18 mouse cellular contexts compared by ENCODE assay signal in the genomic region with DNA sequence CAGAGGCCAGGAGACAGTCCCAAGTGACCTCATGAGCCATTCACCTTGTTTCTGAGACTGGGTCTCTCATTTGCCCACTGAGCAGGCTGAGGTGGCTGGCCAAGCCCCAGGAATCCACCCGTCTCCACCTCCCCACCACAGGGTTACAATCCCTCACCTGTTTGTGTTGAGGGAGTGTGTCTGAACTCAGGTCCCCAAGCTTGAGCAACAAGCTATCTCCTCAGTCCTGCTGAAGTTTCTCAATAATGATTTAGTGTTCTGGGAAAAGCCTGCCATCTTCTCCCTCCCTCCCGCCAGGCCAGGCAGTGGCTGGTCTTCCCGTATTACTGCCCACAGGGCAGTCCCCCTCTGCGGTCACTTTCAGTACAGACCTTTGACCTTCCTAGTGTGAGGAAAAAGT. TPM values are rescaled to one million over a fixed set of nuclear protein-coding genes. Genes with fewer than 3 reads are reported as not detected.
DNase-seq lines count a peak whose midpoint lies in the region; ATAC-seq and TF ChIP-seq lines count a peak whose summit lies in the region.
"Had no signal": no experiment of that assay in that cellular context is flagged by ENCODE, and none has a peak within 500 bp of the region (broad histone marks: within the 10 kb centered on the region; RNA-seq: fewer than 3 reads in every experiment).

No protein-coding gene starts in this region.

- H3K27ac ChIP-seq in heart, embryonic 11.5 days (ENCODE audit: low read depth, low read length), result 0 out of 2 replicates have a peak overlapping the region, but pooled peaks have one; percentile 29
- H3K27ac ChIP-seq in heart, embryonic 10.5 days, result no peak overlapping the region
- peak overlapping the region; percentile 64 for H3K27ac ChIP-seq in liver, embryonic 11.5 days (ENCODE audit: low read depth, low read length)
- H3K27ac ChIP-seq in ES-E14 (ENCODE audit: insufficient read depth, low read depth, low read length, poor library complexity, severe bottlenecking), result peak overlapping the region; percentile 23; the same call in 1 of the 2 replicates
- 0 out of 2 replicates have a peak overlapping the region, but pooled peaks have one; percentile 40 for H3K27ac ChIP-seq in limb, embryonic 15.5 days
- H3K27ac ChIP-seq in midbrain, embryonic 16.5 days (ENCODE audit: low read length), result no peak overlapping the region
- H3K27ac ChIP-seq: midbrain, embryonic 13.5 days had no signal

- ATAC-seq in heart, embryonic 11.5 days (replicated peaks; ENCODE audit: insufficient number of reproducible peaks, low FRiP score, low TSS enrichment), result no peak
- ATAC-seq in liver, embryonic 11.5 days (replicated peaks; ENCODE audit: low FRiP score), result no peak
- no peak for ATAC-seq in limb, embryonic 15.5 days (ENCODE audit: insufficient number of reproducible peaks, low FRiP score, low TSS enrichment, low read depth)
- no peak for ATAC-seq in midbrain, embryonic 16.5 days
- ATAC-seq: forebrain, embryonic 14.5 days; hindbrain, embryonic 16.5 days; midbrain, embryonic 13.5 days had no signal

- no peaks in the 10 kb centered on the region for H3K36me3 ChIP-seq in heart, embryonic 11.5 days (ENCODE audit: control insufficient read depth, insufficient read depth, low read length)
- no peaks in the 10 kb centered on the region for H3K36me3 ChIP-seq in heart, embryonic 10.5 days
- no peaks in the 10 kb centered on the region for H3K36me3 ChIP-seq in liver, embryonic 11.5 days (ENCODE audit: control insufficient read depth, insufficient read depth, low read length)
- no peaks in the 10 kb centered on the region for H3K36me3 ChIP-seq in ES-E14 (ENCODE audit: control insufficient read depth, insufficient read depth, low read length, poor library complexity, severe bottlenecking)
- no peaks in the 10 kb centered on the region for H3K36me3 ChIP-seq in limb, embryonic 15.5 days
- no peaks in the 10 kb centered on the region for H3K36me3 ChIP-seq in midbrain, embryonic 16.5 days (ENCODE audit: control insufficient read depth, insufficient read depth, low read length)
- H3K36me3 ChIP-seq: G1E; midbrain, embryonic 13.5 days had no signal

- no peak for DNase-seq in heart, embryonic 10.5 days (ENCODE audit: low spot score)
- no peak for DNase-seq in liver, embryonic 11.5 days (ENCODE audit: low spot score)
- DNase-seq in liver, result no peak
- DNase-seq in ES-E14 (ENCODE audit: low read depth, low spot score), result no peak
- DNase-seq in spleen, postnatal 14 days (ENCODE audit: low spot score in 2 of 2), result no peak
- DNase-seq: adrenal gland, adult 8-10 months; cerebellum, adult 8-10 months; heart, adult 18-20 months; kidney, adult 18-20 months; lung, postnatal 14 days; thymus, postnatal 36 days had no signal

- H3K4me3 ChIP-seq in heart, embryonic 11.5 days (ENCODE audit: low read depth, low read length), result no peak overlapping the region
- no peak overlapping the region for H3K4me3 ChIP-seq in heart, embryonic 10.5 days
- H3K4me3 ChIP-seq in liver, embryonic 11.5 days (ENCODE audit: low read depth, low read length), result no peak overlapping the region
- H3K4me3 ChIP-seq in ES-E14 (ENCODE audit: insufficient read depth in 1 of 2, low read depth in 1 of 2, low read length in 2 of 2, poor library complexity in 1 of 2, severe bottlenecking in 1 of 2), result no peak overlapping the region
- no peak overlapping the region for H3K4me3 ChIP-seq in limb, embryonic 15.5 days
- no peak overlapping the region for H3K4me3 ChIP-seq in midbrain, embryonic 16.5 days (ENCODE audit: low read depth, low read length)
- H3K4me3 ChIP-seq: midbrain, embryonic 13.5 days had no signal

- H3K27me3 ChIP-seq in heart, embryonic 11.5 days (ENCODE audit: control insufficient read depth, insufficient read depth, low read length), result no peaks in the 10 kb centered on the region
- no peaks in the 10 kb centered on the region for H3K27me3 ChIP-seq in heart, embryonic 10.5 days (ENCODE audit: insufficient read depth, poor library complexity, severe bottlenecking)
- H3K27me3 ChIP-seq in liver, embryonic 11.5 days (replicated peaks; ENCODE audit: control insufficient read depth, insufficient read depth, low read length), result no peaks in the 10 kb centered on the region
- H3K27me3 ChIP-seq in limb, embryonic 15.5 days, result no peaks in the 10 kb centered on the region
- H3K27me3 ChIP-seq in midbrain, embryonic 16.5 days (ENCODE audit: control insufficient read depth, insufficient read depth, low read depth, low read length), result no peaks in the 10 kb centered on the region
- H3K27me3 ChIP-seq: midbrain, embryonic 13.5 days had no signal

- no peak overlapping the region for H3K4me2 ChIP-seq in heart, embryonic 11.5 days
- H3K4me2 ChIP-seq in liver, embryonic 11.5 days, result no peak overlapping the region; the same call in 1 of the 2 replicates
- H3K4me2 ChIP-seq in limb, embryonic 15.5 days, result no peak overlapping the region
- H3K4me2 ChIP-seq in midbrain, embryonic 16.5 days (ENCODE audit: low read length), result no peak overlapping the region
- H3K4me2 ChIP-seq: midbrain, embryonic 13.5 days had no signal

- H3K9me3 ChIP-seq in heart, embryonic 11.5 days (replicated peaks; ENCODE audit: control insufficient read depth, low read length), result no peaks in the 10 kb centered on the region
- H3K9me3 ChIP-seq in heart, embryonic 10.5 days, result no peaks in the 10 kb centered on the region
- H3K9me3 ChIP-seq in liver, embryonic 11.5 days (ENCODE audit: control insufficient read depth, low read length), result no peaks in the 10 kb centered on the region
- H3K9me3 ChIP-seq in ES-E14 (ENCODE audit: control insufficient read depth, insufficient read depth, low read depth, low read length), result no peaks in the 10 kb centered on the region
- H3K9me3 ChIP-seq in limb, embryonic 15.5 days, result no peaks in the 10 kb centered on the region
- no peaks in the 10 kb centered on the region for H3K9me3 ChIP-seq in midbrain, embryonic 16.5 days (replicated peaks; ENCODE audit: control insufficient read depth, low read length, poor library complexity, severe bottlenecking)
- H3K9me3 ChIP-seq: G1E; midbrain, embryonic 13.5 days had no signal

- in situ Hi-C loops in ES-E14 (cut with MboI; ENCODE audit: low sequenced_read_pairs in 2 of 2, unreplicated experiment in 2 of 2), result no loop called here

- peaks cover 33% of the 10 kb centered on the region for H3K4me1 ChIP-seq in heart, embryonic 11.5 days (ENCODE audit: control insufficient read depth, insufficient read depth, low read length)
- peaks cover 51% of the 10 kb centered on the region for H3K4me1 ChIP-seq in heart, embryonic 10.5 days
- H3K4me1 ChIP-seq in liver, embryonic 11.5 days (replicated peaks; ENCODE audit: control insufficient read depth, insufficient read depth, low read length), result peaks cover 31% of the 10 kb centered on the region
- peaks cover 5 to 40% of the 10 kb centered on the region in 2 experiments; a peak in 3 of 4 replicates for H3K4me1 ChIP-seq in ES-E14 (ENCODE audit: control insufficient read depth in 2 of 2, insufficient read depth in 2 of 2, low read length in 2 of 2, poor library complexity in 1 of 2)
- peaks cover 37% of the 10 kb centered on the region for H3K4me1 ChIP-seq in limb, embryonic 15.5 days
- H3K4me1 ChIP-seq in midbrain, embryonic 16.5 days (ENCODE audit: control insufficient read depth, insufficient read depth, low read length), result peaks cover 7% of the 10 kb centered on the region

- peak overlapping the region; percentile 16; the same call in 1 of the 2 replicates for H3K9ac ChIP-seq in heart, embryonic 11.5 days (ENCODE audit: low read depth, low read length)
- no peak overlapping the region for H3K9ac ChIP-seq in liver, embryonic 11.5 days (ENCODE audit: low read depth, low read length)
- no peak overlapping the region for H3K9ac ChIP-seq in ES-E14 (ENCODE audit: insufficient read depth, low read depth, low read length, poor library complexity, severe bottlenecking)
- H3K9ac ChIP-seq in limb, embryonic 15.5 days, result no peak overlapping the region
- no peak overlapping the region for H3K9ac ChIP-seq in midbrain, embryonic 16.5 days (ENCODE audit: low read depth, low read length)
- H3K9ac ChIP-seq: midbrain, embryonic 13.5 days had no signal

- WGBS in heart, embryonic 11.5 days (ENCODE audit: insufficient replicate concordance), result 59% methylated on average over 4 of the region's 4 CpGs
- WGBS in heart, embryonic 10.5 days, result 54% methylated on average over 4 of the region's 4 CpGs
- WGBS in liver, embryonic 11.5 days, result 38% methylated on average over 4 of the region's 4 CpGs
- WGBS in limb, embryonic 15.5 days, result 47% methylated on average over 4 of the region's 4 CpGs
- WGBS in midbrain, embryonic 16.5 days, result 31% methylated on average over 4 of the region's 4 CpGs

TF ChIP-seq in ES-E14, 5 proteins besides CTCF, POLR2A, EP300 and RAD21:
- TF ChIP-seq ZNF384 (IDR thresholded peaks at IDR 0.05; ENCODE audit: low read depth, low read length) (no peak), HCFC1 (IDR thresholded peaks at IDR 0.05; ENCODE audit: borderline replicate concordance, insufficient read depth, low read length) (no peak), CHD2 (IDR thresholded peaks at IDR 0.05; ENCODE audit: low read depth, low read length) (no peak), ZC3H11A (IDR thresholded peaks at IDR 0.05; ENCODE audit: borderline replicate concordance, low read depth, low read length) (no peak), MAFK (IDR thresholded peaks at IDR 0.05; ENCODE audit: insufficient read depth, low read depth, low read length) (no peak)

RNA-seq across cellular contexts. Expression of a gene that starts 5.7 kb away (rescaled TPM):
- polyA plus RNA-seq in heart, embryonic 11.5 days (2014; fragmentation: Nextera tagmentation; extraction: Ambion mirVana), result 555 and 667 TPM in 2 replicates
- 515 and 584 TPM in 2 replicates for polyA plus RNA-seq in heart, embryonic 10.5 days (2016; fragmentation: Nextera tagmentation; extraction: Ambion mirVana)
- polyA plus RNA-seq in liver, embryonic 11.5 days (2014; fragmentation: Nextera tagmentation; extraction: Ambion mirVana), result 302 and 334 TPM in 2 replicates
- total RNA-seq in ES-E14 (2012; rRNA removed), result 302 and 324 TPM in 2 replicates
- polyA plus RNA-seq in limb, embryonic 15.5 days (2015; fragmentation: Nextera tagmentation; extraction: Ambion mirVana), result 569 and 579 TPM in 2 replicates
- polyA plus RNA-seq in midbrain, embryonic 16.5 days (2015; fragmentation: Nextera tagmentation; extraction: Ambion mirVana), result 393 and 436 TPM in 2 replicates

Comparison
In these comparisons a context has a peak if more than half of its experiments do, and no peak if none do; other contexts are left out.
1. H3K27ac ChIP-seq: peak in heart, embryonic 11.5 days (single experiment), liver, embryonic 11.5 days (single experiment), ES-E14 (single experiment) and limb, embryonic 15.5 days (single experiment); none in heart, embryonic 10.5 days (single experiment) and midbrain, embryonic 16.5 days (single experiment).